Mouse (Mus musculus) CD4-positive, CD25-positive, alpha-beta regulatory T cell, adult 2 months (primary cell): ENCODE measurements at regions not wholly inside any gene's neighbourhood (a gene's known extent, or its start where the extent isn't known, plus 50 kb on each side); places are given as distances from the start of the nearest gene placed in this dataset.
A peak's percentile ranks its signal among the peaks of the same experiment; 100 is the strongest.

ENCODE experiments used
- DNase-seq: peaks from one replicate; pipeline ENCODE4 v3.0.0-alpha.2; 2012; ENCODE audit warnings: low read depth, low spot score

- no peak for DNase-seq
Observed at GRCm38 (mm10) chr16:30118876-30119275, 54.7 kb downstream of the Hes1 start.

DNA sequence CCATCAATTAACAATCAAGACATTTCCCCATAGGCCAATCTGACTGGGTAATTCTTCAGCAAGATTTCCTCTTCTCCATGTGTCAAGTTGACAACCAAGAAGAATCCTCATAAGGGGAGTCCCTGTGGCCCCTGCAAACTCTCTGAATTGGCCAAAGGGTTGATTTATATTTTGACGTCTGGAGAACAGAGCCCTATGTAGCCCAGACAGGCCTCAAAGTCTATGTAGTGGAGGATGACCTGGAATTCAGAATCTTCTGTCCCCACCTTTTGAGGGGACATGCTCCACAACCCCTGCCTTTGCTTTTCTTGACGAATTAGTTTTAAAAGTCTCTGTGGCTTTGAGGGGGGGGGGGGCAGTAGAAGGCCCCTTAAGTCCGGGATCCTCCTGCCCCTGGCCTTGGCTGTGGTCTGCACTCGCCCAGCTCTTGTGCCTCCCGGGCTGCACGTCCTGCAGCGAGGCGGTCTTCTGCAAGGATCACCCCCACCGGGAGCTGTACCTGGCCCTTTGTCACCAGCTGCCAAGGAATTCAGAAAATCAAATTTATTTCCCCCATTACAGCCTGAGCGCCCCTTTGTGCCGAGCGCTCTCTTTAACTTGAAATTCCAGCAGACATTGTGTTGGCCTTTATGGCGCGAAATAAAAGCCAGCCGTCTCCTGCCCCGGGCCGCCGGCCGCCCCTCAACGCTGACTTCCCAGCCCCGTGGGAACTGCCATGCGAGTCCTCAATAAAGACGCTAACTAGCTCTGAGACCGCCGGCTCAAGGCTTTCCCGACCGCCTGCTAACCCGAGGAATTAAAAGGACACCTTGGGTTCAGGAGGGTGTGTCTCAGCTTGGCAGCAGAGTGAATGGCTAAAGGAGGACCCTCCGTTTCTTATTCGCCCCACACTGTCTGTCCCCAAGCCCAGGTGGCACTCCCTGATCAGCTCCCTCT is 56.4 kb downstream of the Hes1 start:
- DNase-seq, result no peak

- DNase-seq, result no peak
Observed at GRCm38 (mm10) chr16:30121596-30121995, 57.4 kb downstream of the Hes1 start.

- DNase-seq, result no peak
Observed at GRCm38 (mm10) chr16:30122211-30123070, 58.3 kb downstream of the Hes1 start.

DNA sequence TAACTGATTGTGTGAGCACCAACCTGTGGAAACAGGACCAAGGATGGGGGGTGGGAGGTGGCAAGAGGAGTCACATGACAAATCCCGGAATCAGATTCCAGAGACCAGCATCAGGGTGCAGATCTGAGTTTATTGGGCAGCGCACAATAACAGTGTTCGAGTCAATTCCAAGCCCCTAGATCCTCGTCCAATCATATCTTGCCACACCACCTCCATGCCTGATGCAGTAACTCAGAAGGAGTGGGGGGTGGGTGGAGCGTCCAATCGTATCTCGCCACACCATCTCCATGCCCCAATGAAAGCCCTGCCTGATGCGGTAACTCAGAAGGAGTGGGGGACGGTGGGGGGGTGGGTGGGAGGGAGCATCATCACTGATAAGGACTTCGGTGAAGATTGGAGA is 62.8 kb downstream of the Hes1 start:
- no peak for DNase-seq

GRCm38 (mm10) chr16:30128787-30129186 is 64.6 kb downstream of the Hes1 start:
- no peak for DNase-seq

GRCm38 (mm10) chr16:30129218-30130112 is 65.3 kb downstream of the Hes1 start:
- DNase-seq, result no peak

GRCm38 (mm10) chr16:30130113-30130471 is 65.9 kb downstream of the Hes1 start:
- DNase-seq, result no peak

GRCm38 (mm10) chr16:30132086-30132485 is 67.9 kb downstream of the Hes1 start:
- no peak for DNase-seq

DNA sequence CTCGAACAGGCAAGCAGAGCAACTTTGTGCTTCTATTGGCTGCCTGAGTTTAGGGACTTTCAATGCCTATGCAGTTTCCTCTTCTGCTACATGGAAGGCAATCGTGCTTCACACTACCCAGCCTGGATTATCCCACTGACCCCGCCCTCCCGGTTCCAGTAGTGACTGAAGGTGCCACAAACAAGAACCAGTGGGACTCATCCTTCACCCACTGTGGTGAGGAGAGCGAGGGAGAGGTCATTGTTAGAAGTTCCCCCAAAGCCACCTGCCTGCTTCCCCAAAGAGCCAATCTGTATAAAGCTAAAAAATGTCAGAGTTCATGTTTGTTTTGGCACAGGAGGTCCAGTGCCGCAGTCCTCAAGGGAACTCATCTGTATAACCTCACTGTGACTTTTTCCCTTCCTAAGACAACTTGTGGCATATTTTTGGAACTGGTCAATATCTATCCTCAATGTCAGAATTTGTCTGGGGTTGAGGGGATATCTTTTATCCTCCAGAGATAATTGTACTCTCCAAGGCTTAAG is 70.5 kb downstream of the Hes1 start:
- DNase-seq, result no peak

- no peak for DNase-seq
Observed at GRCm38 (mm10) chr16:30136849-30137248, 72.7 kb downstream of the Hes1 start.

DNA sequence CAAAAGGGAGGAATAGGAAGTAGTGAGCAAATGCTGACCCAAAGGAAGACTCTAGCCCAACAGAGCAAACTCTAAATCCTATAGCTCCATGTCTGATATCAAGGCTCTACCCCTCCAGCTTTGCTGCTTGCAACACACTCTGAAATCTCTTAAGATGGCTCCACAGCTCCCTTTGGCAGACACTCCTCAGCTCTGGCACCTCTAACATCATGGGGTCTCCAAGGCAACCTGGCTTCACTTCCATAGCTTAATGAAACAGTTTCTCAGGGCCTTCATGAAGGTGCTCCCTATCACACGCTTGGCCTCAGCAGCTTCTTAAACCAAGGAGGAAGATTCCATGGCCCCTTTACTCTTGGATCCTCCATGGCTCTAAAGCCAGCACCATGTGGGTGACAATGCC is 73.6 kb downstream of the Hes1 start:
- DNase-seq, result no peak

DNA sequence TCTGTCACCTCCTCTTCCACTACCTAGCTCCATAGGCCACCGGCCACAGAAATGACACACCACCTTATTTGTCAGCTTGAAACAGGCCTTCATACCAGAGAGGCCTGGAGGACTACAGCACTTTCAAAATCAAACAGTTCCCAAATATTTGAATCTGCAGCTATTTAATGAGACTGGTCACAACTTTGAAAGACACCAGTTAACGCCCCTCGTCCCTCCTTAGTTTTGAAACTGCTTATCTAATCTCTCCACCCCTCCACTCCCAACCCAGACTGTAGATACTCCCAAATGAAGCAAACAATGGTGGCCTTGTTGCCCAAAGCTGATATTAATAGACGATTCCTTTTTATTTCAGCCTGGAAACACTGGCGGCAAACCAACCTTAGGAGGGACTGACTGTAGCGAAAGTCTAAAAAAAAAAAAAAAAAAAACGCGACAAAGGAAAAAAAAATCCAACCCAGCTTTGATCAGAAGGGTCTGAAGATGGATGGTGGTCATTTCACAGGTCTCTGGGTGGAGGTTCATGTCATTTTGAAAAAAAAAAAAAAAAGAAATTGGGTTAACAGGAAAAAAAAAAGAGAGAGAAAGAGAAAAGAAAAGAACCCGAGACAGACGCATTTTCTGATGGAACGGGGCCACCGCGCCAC is 80.8 kb downstream of the Hes1 start:
- DNase-seq, result no peak

- peak; percentile 10 for DNase-seq
Observed at GRCm38 (mm10) chr16:30145465-30146207, 81.5 kb downstream of the Hes1 start.

- DNase-seq, result no peak
Observed at GRCm38 (mm10) chr16:30146208-30146525, 82.0 kb downstream of the Hes1 start.

DNA sequence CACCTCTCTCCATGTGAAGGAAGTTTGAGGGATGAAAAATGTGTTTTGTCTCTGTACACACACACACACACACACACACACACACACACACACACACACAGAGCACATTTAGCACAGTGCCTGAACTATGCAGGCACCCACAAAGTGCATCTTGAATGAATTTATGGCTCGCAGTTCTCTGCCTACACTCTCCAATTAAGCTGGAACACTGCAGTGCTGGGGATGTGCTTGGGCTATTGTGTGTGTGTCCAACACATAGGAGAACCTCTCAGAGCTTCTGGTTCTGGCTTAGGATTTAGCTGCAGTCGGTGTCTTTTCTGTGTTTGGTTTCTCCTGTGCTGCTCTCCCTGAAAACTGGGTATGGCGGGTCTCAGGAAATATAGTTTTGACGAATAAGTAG is 83.1 kb downstream of the Hes1 start:
- no peak for DNase-seq

GRCm38 (mm10) chr16:30151104-30151503 is 86.9 kb downstream of the Hes1 start:
- no peak for DNase-seq

DNA sequence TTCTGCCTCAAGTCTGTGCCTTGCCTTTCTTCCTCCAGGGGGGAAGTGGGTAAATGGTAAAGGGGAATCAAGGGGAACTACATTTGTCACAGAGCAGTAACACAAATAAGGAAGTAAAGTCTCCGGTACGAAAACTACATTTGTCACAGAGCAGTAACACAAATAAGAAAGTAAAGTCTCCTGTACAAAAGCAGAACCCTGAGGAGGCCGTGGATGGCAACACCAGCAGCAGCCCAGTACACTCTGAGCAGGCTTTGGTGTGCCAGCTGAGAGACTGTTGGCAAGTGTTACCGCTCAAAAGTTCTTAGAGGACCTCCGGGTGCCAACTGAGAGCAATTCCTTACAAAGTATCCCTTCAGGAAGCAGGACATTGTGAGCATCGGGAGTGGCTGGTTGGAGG is 90.9 kb downstream of the Hes1 start:
- no peak for DNase-seq

DNA sequence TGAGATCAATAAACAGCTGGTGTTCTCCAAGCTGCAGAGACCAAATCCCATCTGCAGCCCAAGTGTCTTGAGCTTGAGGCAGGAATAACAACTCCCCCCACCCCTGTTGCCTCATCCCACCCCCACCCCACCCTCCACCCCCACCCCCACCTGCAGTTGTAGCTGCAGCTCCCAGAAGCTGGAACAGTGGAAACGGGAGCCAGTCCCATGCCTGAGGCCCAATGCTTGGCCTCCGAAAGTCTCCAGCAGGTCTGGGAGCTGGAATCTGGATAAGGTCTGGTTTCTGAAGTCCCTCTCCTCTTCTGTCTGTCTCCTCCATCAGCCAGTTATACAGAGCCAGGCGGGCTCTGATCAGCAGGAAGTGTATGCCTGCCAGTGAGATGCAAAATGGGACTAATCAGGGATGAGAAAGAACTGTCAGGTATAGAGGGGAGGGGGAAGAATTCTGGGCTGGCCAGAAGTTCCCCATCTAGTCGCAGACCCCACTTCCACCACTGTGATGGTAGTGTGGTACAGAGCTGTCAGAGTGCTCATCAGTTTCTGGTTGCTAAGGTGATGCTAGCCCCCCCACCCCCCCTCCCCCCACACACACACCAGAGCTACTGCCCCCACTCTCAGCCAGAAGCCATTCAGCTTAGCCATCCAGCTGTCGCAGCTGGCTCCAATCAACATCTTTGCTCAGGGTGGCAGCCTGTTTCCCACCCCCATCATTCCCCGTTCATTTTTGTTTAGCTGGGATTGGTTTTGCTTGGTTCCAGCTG is 91.5 kb downstream of the Hes1 start:
- no peak for DNase-seq

- no peak for DNase-seq
Observed at GRCm38 (mm10) chr16:30158184-30158583, 94.0 kb downstream of the Hes1 start.
